Mouse (Mus musculus) myocyte (in vitro differentiated cells): ENCODE measurements around the gene Ensa. TPM values are rescaled to one million over a fixed set of nuclear protein-coding genes. Genes with fewer than 3 reads are reported as not detected.

ENCODE experiments used
- H3K27me3 ChIP-seq: one replicate; pipeline ENCODE4 v1.6.1; 2011; ENCODE audit not compliant: control insufficient read depth, insufficient read depth, insufficient read length
- H3K36me3 ChIP-seq: one replicate; pipeline ENCODE4 v1.6.1; 2011; ENCODE audit not compliant: control insufficient read depth, insufficient read depth
- H3K4me2 ChIP-seq: one replicate; pipeline ENCODE4 v1.6.1; 2011; ENCODE audit warnings: low read depth, control low read depth
- H3K4me3 ChIP-seq: one replicate; pipeline ENCODE4 v1.5.1; 2011; ENCODE audit warnings: mild to moderate bottlenecking, control low read depth, moderate library complexity
- H3K79me2 ChIP-seq: one replicate; pipeline ENCODE4 v1.6.1; 2011; ENCODE audit not compliant: control insufficient read depth, insufficient read depth
- H3ac ChIP-seq: one replicate; pipeline ENCODE4 v1.6.1; 2011; ENCODE audit not compliant: control insufficient read depth, insufficient read length
- CEBPB ChIP-seq: IDR thresholded peaks from 2 replicates; pipeline ENCODE4 v1.6.1; 2011; ENCODE audit warnings: mild to moderate bottlenecking, moderate library complexity; ENCODE audit not compliant: poor library complexity, insufficient read depth, severe bottlenecking
- E2F4 ChIP-seq: IDR thresholded peaks from one replicate; pipeline ENCODE4 v1.6.1; 2011; ENCODE audit warnings: mild to moderate bottlenecking, control low read depth, moderate library complexity; ENCODE audit not compliant: insufficient read depth
- MAX ChIP-seq: IDR thresholded peaks from one replicate; pipeline ENCODE4 v1.6.1; 2011; ENCODE audit warnings: low read depth, mild to moderate bottlenecking, control low read depth
- MYOD1 ChIP-seq, 3 experiments: IDR thresholded peaks; one replicate each; pipeline ENCODE4 v1.6.1; 2011; ENCODE audit warnings: control low read depth in 2 of 3, low read depth in 2 of 3, mild to moderate bottlenecking in 2 of 3, moderate library complexity in 1 of 3; ENCODE audit not compliant: insufficient read length in 2 of 3, control insufficient read depth in 1 of 3
- MYOG ChIP-seq, 3 experiments: IDR thresholded peaks; one replicate each; pipeline ENCODE4 v1.6.1; 2011; ENCODE audit warnings: control low read depth in 2 of 3, low read depth in 2 of 3, mild to moderate bottlenecking in 2 of 3; ENCODE audit not compliant: insufficient read length in 2 of 3, control insufficient read depth in 1 of 3, insufficient read depth in 1 of 3
- POLR2A ChIP-seq: IDR thresholded peaks from one replicate; pipeline ENCODE4 v1.6.1; 2011; ENCODE audit warnings: low read depth, mild to moderate bottlenecking, control low read depth, moderate library complexity; ENCODE audit not compliant: insufficient read length
- POLR2AphosphoS2 ChIP-seq: IDR thresholded peaks from one replicate; pipeline ENCODE4 v1.6.1; 2011; ENCODE audit warnings: low read depth, control low read depth; ENCODE audit not compliant: insufficient read length
- REST ChIP-seq: IDR thresholded peaks from one replicate; pipeline ENCODE4 v1.6.1; 2011; ENCODE audit warnings: mild to moderate bottlenecking, control low read depth, moderate library complexity; ENCODE audit not compliant: insufficient read depth, insufficient read length
- SRF ChIP-seq: IDR thresholded peaks from one replicate; pipeline ENCODE4 v1.6.1; 2011; ENCODE audit warnings: low read depth; ENCODE audit not compliant: control insufficient read depth, insufficient read length
- TCF12 ChIP-seq: IDR thresholded peaks from one replicate; pipeline ENCODE4 v1.6.1; 2011; ENCODE audit warnings: mild to moderate bottlenecking, control low read depth; ENCODE audit not compliant: poor library complexity, insufficient read depth, severe bottlenecking
- TCF3 ChIP-seq: IDR thresholded peaks from one replicate; pipeline ENCODE4 v1.6.1; 2011; ENCODE audit warnings: low read depth, control low read depth; ENCODE audit not compliant: insufficient read length
- USF1 ChIP-seq: IDR thresholded peaks from one replicate; pipeline ENCODE4 v1.6.1; 2011; ENCODE audit warnings: low read depth, mild to moderate bottlenecking, control low read depth, moderate library complexity
- polyA plus RNA-seq: library from polyadenylated mRNA; unstranded; fragments of >200 nt; fragmentation: generic; extraction: Trizol; gene quantifications from one replicate; pipeline ENCODE4 v1.2.1, GENCODE M21; 2012; ENCODE audit warnings: missing spikeins

Gene Ensa
- polyA plus RNA-seq, 1 experiment: 65.3 TPM

DNA sequence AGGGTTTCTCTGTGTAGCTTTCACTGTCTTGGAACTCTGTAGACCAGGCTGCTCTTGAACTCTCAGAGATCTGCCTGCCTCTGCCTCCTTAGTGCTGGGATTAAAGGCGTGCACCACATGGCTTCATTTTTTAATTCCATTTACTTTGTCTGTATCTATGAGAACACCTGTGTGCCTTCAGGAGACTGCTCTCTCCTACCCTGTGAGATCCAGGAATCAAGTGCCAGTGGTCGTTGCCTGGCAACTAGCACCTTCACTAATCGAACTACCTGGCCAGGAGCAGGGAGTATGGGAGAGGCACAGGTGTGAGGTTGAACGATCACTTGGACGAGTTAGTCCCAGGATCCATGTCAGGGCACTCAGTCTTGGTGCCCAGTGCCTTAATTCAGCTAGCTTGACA, 46.4 kb downstream of the Ensa start:
- Histone ChIP-seq H3K27me3 (no peaks in the 10 kb centered on the region), H3K79me2 (peaks cover 61% of the 10 kb centered on the region), H3ac (no peak overlapping the region), H3K4me2 (no peak overlapping the region), H3K4me3 (no peak overlapping the region), H3K36me3 (peaks cover 6% of the 10 kb centered on the region)
- TF ChIP-seq POLR2AphosphoS2 (peak; percentile 31), TCF12 (no peak)

DNA sequence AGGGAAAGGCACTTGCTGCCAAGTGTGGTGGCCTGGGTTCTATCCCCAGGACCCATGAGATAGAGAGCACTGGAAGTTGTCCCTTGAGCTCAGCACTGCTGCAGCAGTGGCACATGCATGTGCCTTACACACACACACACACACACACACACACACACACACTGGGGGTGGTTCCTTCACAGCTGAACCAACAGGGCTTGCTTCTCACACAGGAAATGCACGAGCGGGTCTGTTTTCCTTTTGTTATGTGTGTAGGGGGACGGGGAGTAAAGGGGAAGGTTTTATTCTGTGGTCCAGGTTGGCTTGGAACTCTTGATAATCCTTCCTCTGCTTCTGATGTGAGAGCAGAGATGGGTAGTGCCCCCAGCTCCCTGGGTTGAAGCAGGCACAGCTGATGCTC, 47.7 kb downstream of the Ensa start:
- Histone ChIP-seq H3K4me3 (no peak overlapping the region), H3K27me3 (no peaks in the 10 kb centered on the region), H3ac (no peak overlapping the region), H3K4me2 (no peak overlapping the region), H3K79me2 (peaks cover 56% of the 10 kb centered on the region), H3K36me3 (peaks cover 6% of the 10 kb centered on the region)
- TF ChIP-seq TCF12 (no peak), MYOD1 (IDR thresholded peaks at IDR 0.05; ENCODE audit: control insufficient read depth in 1 of 3, insufficient read length in 2 of 3, low read depth in 2 of 3) (no peak), POLR2A (no peak), POLR2AphosphoS2 (no peak), REST (no peak), SRF (no peak), MYOG (IDR thresholded peaks at IDR 0.05; ENCODE audit: control insufficient read depth in 1 of 3, insufficient read depth in 1 of 3, insufficient read length in 2 of 3, low read depth in 2 of 3) (no peak), CEBPB (no peak), USF1 (no peak), TCF3 (no peak), MAX (no peak), E2F4 (no peak)

DNA sequence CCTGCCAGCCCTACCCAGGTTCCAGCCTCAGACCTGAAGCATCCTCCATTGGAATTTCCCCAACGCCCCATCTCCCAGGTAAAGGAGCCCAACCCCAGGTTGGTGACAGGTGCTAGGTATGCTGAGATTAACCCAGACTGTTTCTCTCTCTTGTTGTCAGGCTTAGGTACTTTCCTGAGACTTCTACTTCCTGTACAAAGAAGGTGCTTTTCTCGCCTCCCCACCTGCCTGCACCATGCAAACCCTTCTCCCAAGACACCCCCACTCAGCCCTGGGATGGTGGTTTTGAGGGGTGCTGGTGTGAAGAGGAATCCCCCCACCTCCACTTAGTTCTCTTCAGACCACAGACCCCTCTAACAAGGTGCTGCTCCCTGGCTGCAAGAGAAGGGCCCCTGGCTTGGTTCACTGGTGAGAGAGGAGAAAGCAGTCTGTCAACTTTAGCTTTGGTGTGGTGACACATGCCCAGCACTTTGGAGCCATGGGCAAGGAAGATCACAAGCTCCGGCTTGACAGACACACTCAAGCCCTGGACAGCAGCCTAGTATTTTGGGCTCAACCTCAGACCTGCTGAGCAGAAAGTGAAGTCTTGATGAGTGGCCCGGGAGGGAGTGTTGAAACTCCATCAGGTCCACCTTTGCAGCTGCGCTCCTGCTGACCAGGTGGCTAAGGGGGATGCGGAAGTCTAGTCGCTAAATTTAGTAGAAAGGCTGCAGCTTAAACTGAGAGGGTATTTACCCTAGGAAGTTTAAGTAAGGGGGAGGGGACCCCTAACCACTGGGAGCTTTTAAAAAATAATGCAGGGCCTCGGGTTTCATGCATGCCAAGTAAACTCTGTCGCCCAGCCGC, 48.3 kb downstream of the Ensa start:
- H3K4me2 ChIP-seq: no peak overlapping the region
- no peaks in the 10 kb centered on the region for H3K27me3 ChIP-seq
- H3K4me3 ChIP-seq: no peak overlapping the region
- H3K36me3 ChIP-seq: peaks cover 6% of the 10 kb centered on the region
- H3K79me2 ChIP-seq: peaks cover 57% of the 10 kb centered on the region
- TF ChIP-seq USF1: no peak
- no peak for TF ChIP-seq REST
- TF ChIP-seq TCF3: no peak
- TF ChIP-seq CEBPB: no peak
- no peak for TF ChIP-seq POLR2A
- no peak for TF ChIP-seq TCF12
- TF ChIP-seq SRF: no peak
- TF ChIP-seq MYOG (IDR thresholded peaks at IDR 0.05; ENCODE audit: control insufficient read depth in 1 of 3, insufficient read depth in 1 of 3, insufficient read length in 2 of 3, low read depth in 2 of 3): no peak
- TF ChIP-seq MAX: no peak
- TF ChIP-seq MYOD1 (IDR thresholded peaks at IDR 0.05; ENCODE audit: control insufficient read depth in 1 of 3, insufficient read length in 2 of 3, low read depth in 2 of 3): no peak
- TF ChIP-seq POLR2AphosphoS2: no peak
- no peak for TF ChIP-seq E2F4
- H3ac ChIP-seq: no peak overlapping the region

DNA sequence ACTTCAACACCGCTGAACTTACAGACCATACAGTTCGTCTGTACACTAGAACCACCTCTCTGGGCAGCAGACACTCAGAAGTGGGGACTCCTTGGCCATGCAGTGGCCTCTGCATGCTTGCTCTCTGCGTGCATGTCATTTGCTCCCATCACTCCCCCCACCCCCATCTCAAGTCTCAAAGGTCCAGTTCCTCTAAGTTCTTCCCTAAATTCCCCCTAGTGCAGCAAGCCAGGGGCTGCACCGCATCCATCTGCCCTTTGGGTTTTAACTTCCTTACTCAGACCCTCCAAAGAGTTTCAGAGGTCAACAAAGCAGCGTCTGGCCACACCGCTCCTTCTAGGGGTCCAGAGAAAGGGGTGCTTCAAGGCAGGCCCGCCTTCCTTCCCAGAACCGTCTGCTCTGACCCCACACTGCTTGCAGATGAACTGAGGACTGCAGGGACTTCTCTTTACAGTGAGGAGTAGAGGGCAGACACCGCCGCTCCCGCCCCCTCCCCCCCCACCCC, 49.0 kb downstream of the Ensa start:
- Histone ChIP-seq H3K4me2 (peak overlapping the region; percentile 31), H3K79me2 (peaks cover 51% of the 10 kb centered on the region), H3K36me3 (peaks cover 1% of the 10 kb centered on the region), H3K4me3 (no peak overlapping the region), H3ac (no peak overlapping the region), H3K27me3 (no peaks in the 10 kb centered on the region)
- TF ChIP-seq MAX (no peak), TCF3 (no peak), USF1 (no peak), SRF (no peak), REST (no peak), POLR2A (no peak), MYOG (IDR thresholded peaks at IDR 0.05; ENCODE audit: control insufficient read depth in 1 of 3, insufficient read depth in 1 of 3, insufficient read length in 2 of 3, low read depth in 2 of 3) (no peak), MYOD1 (IDR thresholded peaks at IDR 0.05; ENCODE audit: control insufficient read depth in 1 of 3, insufficient read length in 2 of 3, low read depth in 2 of 3) (no peak), POLR2AphosphoS2 (no peak), TCF12 (no peak), CEBPB (no peak), E2F4 (no peak)
